Mouse (Mus musculus): ENCODE data around the gene Prg2.

DNA sequence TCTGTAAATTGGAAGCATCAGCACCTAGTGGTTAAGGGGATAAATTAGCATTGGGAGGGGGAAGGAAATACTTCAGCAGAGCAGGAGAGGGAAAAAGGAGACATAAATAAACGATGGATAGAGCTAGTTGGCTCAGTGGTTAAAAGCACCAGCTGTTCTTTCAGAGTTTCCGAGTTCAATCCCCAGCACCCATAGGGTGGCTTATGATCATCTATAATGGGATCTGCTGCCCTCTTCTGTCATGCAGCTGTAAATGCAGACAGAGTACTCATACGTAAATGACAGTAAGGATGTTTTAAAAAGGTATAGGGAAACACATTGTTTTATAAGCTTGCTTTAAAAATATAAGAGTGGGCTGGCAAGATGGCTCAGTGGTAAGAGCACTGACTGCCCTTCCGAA is 27.5 kb downstream of the Prg2 start:
- no peak for TF ChIP-seq EP300 (optimal IDR thresholded peaks at IDR 0.05)
- peak; percentile 77 for TF ChIP-seq CTCF (IDR thresholded peaks at IDR 0.05; ENCODE audit: low read depth)

Data from stomach, postnatal 0 days (tissue).